Mouse (Mus musculus) liver, adult (tissue): ENCODE results near the gene Ap2b1.

ENCODE experiments used
- GATA4 ChIP-seq: IDR thresholded peaks from 2 replicates; pipeline ENCODE4 v1.6.1; 2014; ENCODE audit warnings: mild to moderate bottlenecking, low read length; ENCODE audit not compliant: insufficient replicate concordance

The Ap2b1 gene

DNA sequence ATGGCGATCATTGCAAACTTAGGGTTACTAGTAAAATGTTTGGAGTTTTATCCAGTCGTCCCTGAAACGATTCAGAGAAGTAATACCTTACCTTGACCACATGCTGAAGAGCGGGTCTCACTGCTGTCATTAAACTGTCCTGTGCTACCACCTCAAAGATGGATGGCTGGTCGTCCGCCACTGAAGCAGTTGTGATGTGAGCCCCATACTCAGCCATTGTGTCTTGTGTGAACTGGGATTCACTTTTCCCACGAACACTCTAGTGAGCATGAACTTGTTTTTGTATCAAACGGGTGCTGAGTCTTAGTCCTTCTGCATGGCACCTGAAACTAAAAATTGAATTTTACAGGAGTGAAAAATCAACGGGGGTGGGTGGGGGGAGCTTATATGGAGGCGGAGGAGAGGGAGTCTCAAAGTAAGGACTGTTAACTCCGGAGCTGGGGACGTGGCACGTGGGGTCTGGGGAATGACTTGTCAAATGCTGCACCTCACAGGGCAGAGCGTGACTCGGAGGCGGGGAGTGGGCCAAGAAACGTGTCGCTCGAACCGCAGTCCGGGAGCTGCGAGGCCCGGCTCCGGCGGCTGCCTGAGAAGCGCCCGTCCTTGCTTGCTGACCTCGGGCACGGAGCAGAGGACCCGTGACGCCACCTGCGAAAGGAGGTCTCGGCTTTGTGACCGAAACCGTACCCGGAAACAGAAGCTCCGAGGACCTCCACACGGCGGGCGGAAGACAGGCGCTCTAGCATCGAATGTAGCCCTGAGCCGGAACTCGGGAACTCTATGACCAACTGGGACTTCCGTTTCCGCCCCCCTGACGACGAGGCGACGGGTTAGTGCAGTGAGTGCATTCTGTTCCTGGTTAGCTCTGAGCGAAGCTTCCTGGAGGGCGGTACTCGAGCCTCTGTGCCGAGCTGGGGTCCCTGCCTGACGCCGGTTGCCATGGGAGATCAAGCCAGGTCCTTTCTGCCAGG lies at the start of gene Ap2b1:
TSS of gene Ap2b1 (plus strand) at position 800 of the 971 bp plus-strand sequence.
- TF ChIP-seq GATA4 = peak; percentile 51; the same call in 1 of the 2 replicates

DNA sequence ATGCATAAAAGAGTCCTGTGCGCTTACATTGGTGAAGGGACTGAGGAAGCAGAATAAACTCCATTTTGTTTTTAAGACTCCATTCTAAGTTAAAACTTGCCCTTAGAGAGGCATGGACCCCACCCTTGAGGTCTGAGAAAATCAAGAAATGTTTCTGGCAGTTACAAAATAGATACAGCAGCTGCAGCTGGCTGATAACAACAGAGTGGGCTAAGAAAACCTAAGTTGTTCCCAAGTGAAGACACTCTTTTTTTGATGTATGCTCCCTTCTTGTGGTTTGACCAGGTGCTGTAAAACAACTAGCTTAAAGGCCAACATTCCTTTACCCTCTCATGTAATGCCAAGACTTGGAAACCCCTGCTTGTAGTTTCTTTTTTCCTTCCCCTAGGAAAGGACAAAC lies 36.2 kb upstream of the Ap2b1 start:
- no peak for TF ChIP-seq GATA4

DNA sequence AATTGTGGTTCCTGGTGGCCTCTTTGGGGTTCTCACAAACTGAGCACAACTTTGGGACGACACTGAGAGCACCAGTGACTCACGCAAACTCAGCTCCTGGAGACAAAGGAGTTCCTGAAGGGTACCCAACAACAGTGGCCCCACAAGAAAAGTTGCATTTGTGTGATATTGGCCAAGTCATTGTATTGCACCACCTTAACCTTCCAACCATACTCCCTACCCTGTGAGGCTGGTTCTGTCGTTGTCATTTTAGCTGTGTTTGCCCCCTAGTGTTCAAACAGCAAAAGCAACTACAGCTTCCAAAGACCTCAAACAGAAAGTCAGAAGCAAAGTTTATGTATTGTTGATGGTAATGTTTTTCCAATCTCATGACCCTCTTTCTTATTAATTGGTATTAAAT lies 35.7 kb upstream of the Ap2b1 start:
- TF ChIP-seq GATA4 = no peak

DNA sequence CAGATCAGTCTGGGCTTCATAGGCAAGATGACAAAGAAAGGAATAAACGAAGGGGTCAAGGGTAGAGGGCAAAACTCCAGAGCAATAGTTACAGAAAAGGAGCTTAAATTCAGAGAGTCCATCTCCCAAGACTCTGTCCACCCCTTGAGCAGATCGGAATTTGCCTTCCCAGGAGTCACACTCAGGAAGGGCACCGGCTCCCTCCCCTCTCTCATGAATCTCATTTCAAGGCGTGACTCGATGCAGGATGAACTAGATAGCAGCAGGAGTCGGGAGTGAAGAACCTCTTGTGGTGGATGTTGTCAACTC lies 28.0 kb upstream of the Ap2b1 start:
- no peak for TF ChIP-seq GATA4

DNA sequence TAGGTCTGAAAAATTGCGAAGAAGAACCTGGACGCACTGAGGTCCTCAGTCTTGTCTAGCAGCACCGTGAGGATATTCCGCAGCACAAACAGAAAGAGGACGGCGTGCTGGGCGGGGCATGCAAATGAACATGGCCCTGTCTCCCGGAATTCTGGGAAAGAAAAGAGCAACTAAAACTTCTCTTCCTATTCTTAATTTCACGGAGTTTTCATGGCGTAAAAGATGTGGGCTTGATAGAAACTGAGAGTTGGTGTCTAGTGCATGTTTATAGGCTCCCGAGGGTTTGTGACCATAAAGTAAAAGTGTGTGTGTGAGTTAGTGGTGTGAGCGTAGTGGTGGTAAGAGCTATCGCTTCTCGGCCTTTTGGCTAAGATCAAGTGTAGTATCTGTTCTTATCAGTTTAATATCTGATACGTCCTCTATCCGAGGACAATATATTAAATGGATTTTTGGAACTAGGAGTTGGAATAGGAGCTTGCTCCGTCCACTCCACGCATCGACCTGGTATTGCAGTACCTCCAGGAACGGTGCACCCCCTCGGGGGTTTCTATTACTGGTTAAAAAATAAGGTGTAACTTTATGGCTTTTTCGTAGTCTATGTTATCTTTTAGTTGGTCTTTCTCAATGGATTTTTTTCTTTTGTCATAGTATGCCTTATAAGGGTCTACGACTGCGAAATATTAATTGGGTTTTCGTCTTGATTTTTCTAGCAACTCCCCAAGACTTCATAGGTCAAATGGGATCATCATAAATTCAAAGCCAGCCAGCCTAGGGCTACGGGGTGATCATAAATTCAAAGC lies 27.5 kb upstream of the Ap2b1 start:
- peak; percentile 65; the same call in 1 of the 2 replicates for TF ChIP-seq GATA4

DNA sequence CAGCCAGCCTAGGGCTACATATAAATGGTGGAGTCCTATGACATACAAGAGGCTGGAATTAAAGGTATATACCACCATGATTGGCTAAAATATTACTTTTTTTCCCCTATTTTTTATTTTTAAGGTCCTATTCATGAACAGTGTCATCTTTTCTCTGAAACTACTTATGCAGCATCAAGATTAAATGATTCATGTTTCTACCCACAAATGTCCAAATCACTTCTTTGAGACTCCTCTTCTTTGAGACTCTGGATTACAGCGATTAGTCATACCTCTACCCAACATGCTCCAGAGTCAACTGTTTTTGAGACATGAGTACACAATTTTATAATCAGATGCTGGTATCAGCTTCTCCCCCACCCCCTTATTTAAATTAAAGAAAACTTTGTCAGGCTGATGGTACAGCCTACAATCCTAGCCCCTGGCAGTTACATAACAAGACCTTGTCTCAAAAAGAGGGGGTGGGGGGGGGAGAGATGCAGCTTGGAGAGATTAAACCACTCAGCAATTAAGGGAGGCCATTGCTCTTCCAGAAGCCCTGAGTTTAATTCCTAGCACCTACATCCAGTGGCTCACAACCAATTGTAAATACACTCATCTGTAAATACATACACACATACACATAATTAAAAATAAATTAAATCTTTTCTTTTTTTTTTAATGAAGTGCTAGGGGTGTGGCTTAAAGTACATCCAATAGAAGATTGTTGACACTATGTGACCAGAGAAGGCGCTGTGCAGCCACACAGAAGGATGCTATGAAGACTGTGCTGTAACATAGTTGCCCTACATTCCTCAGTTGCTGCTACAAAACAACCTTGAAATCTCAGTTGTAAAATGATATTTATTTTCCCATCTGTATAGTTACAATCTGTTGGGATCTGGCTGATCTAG lies 26.6 kb upstream of the Ap2b1 start:
- TF ChIP-seq GATA4 = no peak

DNA sequence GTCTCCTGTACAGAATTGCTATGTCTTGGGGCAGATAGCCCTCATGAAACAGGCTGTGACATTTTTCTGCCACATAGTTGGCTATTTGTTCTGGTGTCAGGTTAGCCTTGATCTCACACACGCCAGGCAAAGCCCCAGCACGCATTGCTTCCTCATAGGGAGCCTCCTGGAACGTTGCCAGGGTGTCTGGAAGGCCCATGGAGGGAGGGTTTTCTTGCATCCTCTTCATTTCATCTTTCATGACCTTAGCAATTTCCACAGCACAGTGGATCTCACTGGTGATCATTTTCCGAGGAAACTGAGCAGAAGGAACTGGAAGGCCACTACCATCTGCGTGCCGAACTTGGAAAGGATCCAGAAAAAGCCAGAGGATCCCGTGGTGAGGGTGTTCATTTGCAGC lies 22.6 kb upstream of the Ap2b1 start:
- no peak for TF ChIP-seq GATA4

DNA sequence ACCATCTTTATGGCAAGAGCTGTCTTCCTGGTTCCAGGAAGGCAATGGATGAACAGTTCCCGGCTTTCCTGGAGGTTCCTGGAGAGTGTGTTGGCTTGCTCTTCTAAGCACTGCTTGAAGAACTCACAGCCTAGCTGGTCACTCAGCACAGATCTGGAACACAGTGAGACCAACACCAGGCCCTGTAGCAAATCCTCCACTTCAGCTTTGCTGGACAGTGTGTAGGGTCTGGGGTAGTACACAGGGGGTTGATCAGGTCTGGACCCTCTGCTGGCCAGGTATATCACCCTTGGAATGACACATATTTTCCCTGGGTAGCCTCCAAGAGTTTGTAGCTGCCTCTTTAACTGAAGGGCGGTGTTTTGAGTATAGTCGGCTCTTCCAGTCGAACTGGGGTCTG lies 19.8 kb upstream of the Ap2b1 start:
- TF ChIP-seq GATA4 = no peak

DNA sequence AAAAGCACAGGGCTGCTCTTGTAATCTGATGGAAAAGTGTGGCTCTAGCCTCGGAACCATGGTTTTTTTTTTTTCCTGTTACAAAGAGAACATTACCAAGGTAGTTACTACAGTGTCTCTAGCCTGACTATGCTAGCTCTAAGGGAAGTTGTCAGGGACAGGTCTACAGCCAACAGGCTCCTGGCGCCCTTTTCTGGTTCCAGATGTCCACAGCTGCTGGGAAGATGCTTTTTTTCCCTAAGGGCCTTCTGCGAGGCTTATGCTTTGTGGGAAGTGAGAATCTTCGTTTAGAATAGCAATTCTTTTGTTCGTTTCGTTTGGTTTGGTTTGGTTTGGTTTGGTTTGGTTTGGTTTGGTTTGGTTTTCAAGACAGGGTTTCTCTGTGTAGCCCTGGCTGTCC lies 19.1 kb upstream of the Ap2b1 start:
- no peak for TF ChIP-seq GATA4

DNA sequence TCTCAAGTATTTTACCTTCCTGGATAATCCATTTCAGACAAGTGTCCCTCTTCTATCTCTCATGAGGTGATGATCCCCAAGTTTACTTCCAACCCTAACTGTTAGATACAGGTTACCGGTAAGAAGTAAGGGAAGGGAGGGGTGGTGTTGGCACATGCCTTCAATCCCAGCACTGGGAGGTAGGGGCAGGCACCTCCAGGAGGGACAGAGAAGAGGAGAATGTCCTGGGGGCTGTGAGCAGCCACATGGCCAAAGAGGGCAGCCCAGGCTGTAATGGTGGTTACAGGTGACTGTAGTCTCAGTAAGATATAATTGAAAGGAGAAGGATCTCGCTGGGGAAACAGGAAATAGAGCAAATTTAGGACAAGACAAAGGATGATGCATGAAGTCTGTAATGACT lies 16.7 kb upstream of the Ap2b1 start:
- no peak for TF ChIP-seq GATA4

DNA sequence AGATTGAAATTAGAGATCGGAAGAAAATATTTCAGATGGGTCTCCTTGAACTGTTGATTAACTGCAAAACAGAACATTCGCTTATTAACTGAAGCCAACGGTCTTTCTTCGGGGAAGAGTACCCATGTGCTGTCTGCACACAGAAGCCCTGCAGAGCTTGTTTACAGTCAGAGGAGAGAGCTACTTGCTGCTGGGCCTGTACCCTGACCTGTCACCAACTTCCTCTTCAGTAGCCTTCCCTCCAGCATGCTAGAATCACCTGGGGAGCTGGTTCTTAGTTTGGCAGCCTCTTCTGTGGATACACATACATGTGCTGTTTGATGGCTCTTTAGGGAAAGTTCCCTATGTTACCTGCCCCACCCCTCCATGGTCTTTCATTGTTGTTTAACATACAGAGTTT lies 13.2 kb upstream of the Ap2b1 start:
- TF ChIP-seq GATA4 = no peak

DNA sequence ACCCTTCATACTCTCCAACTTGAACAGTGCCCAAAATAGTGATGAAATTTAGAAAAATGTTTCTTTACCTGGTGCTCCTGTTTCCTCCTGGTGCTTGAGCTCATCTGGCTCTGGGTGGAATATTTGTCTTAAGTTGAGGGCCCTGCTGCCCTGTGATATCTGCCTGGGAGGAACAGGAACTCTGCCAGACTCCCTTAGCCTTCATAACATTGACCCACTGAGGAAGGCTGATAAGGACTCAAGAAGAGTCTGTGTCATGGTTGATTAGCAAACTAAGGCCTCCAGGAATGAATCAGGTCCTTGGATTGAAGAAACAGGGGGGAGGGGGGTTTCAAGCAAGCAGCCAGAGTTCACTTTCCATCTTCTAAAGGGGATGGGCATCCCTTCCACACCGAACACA lies 12.3 kb upstream of the Ap2b1 start, which contains the start of gene Slfn14:
TSS of gene Slfn14 (minus strand) at position 161 of the 400 bp plus-strand sequence.
- no peak for TF ChIP-seq GATA4

DNA sequence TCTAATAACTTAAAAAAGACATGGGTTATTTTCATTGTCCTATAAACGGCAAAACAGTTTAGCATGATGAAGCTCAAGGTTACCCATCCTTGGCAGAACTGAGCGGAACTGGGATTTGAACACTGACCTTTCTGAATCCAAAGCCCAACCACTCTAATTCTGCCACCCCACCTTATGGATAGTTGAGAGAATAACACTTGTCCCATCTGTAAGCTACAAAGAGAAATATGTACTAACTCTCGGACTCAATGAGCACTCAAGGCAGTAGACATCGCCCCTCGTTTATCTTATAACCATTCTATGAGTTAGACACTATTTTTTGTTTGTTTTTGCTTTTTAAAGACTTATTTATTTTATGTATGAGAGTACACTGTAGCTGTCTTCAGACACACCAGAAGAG lies 9.8 kb upstream of the Ap2b1 start:
- TF ChIP-seq GATA4 = no peak

DNA sequence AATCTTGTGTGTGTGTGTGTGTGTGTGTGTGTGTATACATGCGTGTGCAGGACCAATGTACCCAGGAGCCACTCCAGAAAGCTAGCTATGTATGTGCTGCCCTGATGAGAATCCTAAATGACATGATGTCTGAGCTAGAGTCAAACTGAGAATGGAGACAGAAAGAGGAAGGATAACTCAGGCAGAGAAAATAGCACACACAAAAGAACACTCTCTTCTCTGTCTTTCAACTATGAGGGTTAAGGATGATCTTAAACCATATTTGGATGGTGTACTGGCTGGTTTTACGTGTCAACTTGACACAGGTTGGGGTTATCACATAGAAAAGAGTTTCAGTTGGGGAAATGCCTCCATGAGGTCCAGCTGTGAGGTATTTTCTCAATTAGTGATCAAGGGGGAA lies 9.2 kb upstream of the Ap2b1 start:
- TF ChIP-seq GATA4 = no peak
